ENCODE assay signal across 31 mouse cellular contexts in the genomic region with DNA sequence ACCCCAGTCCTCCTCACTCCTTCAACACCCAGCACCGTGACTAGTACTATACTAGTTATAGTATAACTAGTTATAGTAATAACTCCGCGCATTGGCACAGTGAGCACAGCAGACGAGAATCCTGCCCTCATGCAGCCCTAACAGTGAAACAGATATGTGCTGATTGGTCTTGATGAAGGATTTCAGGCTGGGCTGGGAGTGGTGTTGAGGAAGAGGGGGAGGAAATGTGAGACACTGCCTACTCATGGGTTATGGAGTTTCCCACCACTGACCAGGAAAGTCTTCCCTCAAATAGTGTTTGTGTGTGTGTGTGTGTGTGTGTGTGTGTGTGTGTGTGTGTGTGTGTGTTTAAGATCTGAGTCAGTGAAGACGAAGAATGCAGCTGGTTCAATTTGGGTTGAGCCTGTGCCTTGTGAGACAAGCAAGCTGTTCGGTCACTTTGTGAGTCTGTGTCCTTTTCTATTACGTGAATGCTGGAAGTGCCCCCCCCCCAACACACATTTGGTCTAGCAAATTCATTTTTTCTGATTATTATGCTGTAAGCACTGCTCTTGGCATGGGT.
DNase-seq lines count a peak whose midpoint lies in the region; ATAC-seq and TF ChIP-seq lines count a peak whose summit lies in the region.
"Had no signal": no experiment of that assay in that cellular context is flagged by ENCODE, and none has a peak within 500 bp of the region (broad histone marks: within the 10 kb centered on the region; RNA-seq: fewer than 3 reads in every experiment).

No protein-coding gene starts in this region.

- no peak for TF ChIP-seq POLR2A in kidney, adult 2 months (IDR thresholded peaks at IDR 0.05; ENCODE audit: low read depth, low read length)

- TF ChIP-seq CTCF in kidney, postnatal 0 days (IDR thresholded peaks at IDR 0.05; ENCODE audit: low read depth), result no peak
- no peak for TF ChIP-seq CTCF in kidney, adult 2 months (conservative IDR thresholded peaks at IDR 0.05; ENCODE audit: insufficient read depth, insufficient read length, low read depth, low read length)
- no peak for TF ChIP-seq CTCF in lung, postnatal 0 days (IDR thresholded peaks at IDR 0.05)

- H3K36me3 ChIP-seq in heart, embryonic 10.5 days, result no peaks in the 10 kb centered on the region
- H3K36me3 ChIP-seq in kidney, postnatal 0 days (ENCODE audit: insufficient read depth, low read length), result no peaks in the 10 kb centered on the region
- no peaks in the 10 kb centered on the region for H3K36me3 ChIP-seq in kidney, adult 2 months (ENCODE audit: control insufficient read depth, insufficient read depth, low read length)
- no peaks in the 10 kb centered on the region for H3K36me3 ChIP-seq in lung, postnatal 0 days (ENCODE audit: insufficient read depth, low read length)
- H3K36me3 ChIP-seq: embryonic facial prominence, embryonic 13.5 days; forebrain, embryonic 10.5 days; forebrain, embryonic 15.5 days; heart, embryonic 13.5 days; hindbrain, embryonic 10.5 days; hindbrain, embryonic 15.5 days; limb, embryonic 10.5 days; limb, embryonic 15.5 days; midbrain, embryonic 10.5 days; neural tube, embryonic 12.5 days had no signal

- 84% methylated on average over 7 of the region's 7 CpGs for WGBS in heart, embryonic 10.5 days
- WGBS in kidney, postnatal 0 days, result 51% methylated on average over 7 of the region's 7 CpGs
- 52% methylated on average over 7 of the region's 7 CpGs for WGBS in kidney, adult 2 months
- 73% methylated on average over 7 of the region's 7 CpGs for WGBS in lung, postnatal 0 days

- no peak overlapping the region for H3K9ac ChIP-seq in kidney, postnatal 0 days (ENCODE audit: low read depth, low read length)
- no peak overlapping the region for H3K9ac ChIP-seq in lung, postnatal 0 days (replicated peaks; ENCODE audit: low read depth)
- H3K9ac ChIP-seq: embryonic facial prominence, embryonic 13.5 days; forebrain, embryonic 15.5 days; heart, embryonic 13.5 days; hindbrain, embryonic 15.5 days; limb, embryonic 15.5 days; neural tube, embryonic 12.5 days had no signal

- no peaks in the 10 kb centered on the region for H3K9me3 ChIP-seq in heart, embryonic 10.5 days
- no peaks in the 10 kb centered on the region for H3K9me3 ChIP-seq in kidney, postnatal 0 days (replicated peaks; ENCODE audit: low read length)
- H3K9me3 ChIP-seq in lung, postnatal 0 days (ENCODE audit: low read length), result no peaks in the 10 kb centered on the region
- H3K9me3 ChIP-seq: embryonic facial prominence, embryonic 13.5 days; forebrain, embryonic 10.5 days; forebrain, embryonic 15.5 days; heart, embryonic 13.5 days; hindbrain, embryonic 10.5 days; hindbrain, embryonic 15.5 days; limb, embryonic 10.5 days; limb, embryonic 15.5 days; midbrain, embryonic 10.5 days; neural tube, embryonic 12.5 days had no signal

- peaks cover 13% of the 10 kb centered on the region for H3K27me3 ChIP-seq in heart, embryonic 10.5 days (ENCODE audit: insufficient read depth, poor library complexity, severe bottlenecking)
- H3K27me3 ChIP-seq in kidney, postnatal 0 days (ENCODE audit: insufficient read depth, low read length), result no peaks in the 10 kb centered on the region
- no peaks in the 10 kb centered on the region for H3K27me3 ChIP-seq in kidney, adult 2 months (replicated peaks; ENCODE audit: control insufficient read depth, insufficient read depth, low read length)
- no peaks in the 10 kb centered on the region for H3K27me3 ChIP-seq in lung, postnatal 0 days (replicated peaks; ENCODE audit: insufficient read depth, low read length)
- H3K27me3 ChIP-seq: CH12.LX; forebrain, embryonic 15.5 days; hindbrain, embryonic 15.5 days; limb, embryonic 15.5 days; neural tube, embryonic 12.5 days had no signal

- peaks cover 13% of the 10 kb centered on the region; the same call in 1 of the 2 replicates for H3K4me1 ChIP-seq in heart, embryonic 10.5 days
- H3K4me1 ChIP-seq in kidney, postnatal 0 days (replicated peaks; ENCODE audit: insufficient read depth, low read length), result no peaks in the 10 kb centered on the region
- H3K4me1 ChIP-seq in kidney, adult 2 months (ENCODE audit: control insufficient read depth, insufficient read depth, low read length), result peaks cover 3% of the 10 kb centered on the region; the same call in 1 of the 2 replicates
- no peaks in the 10 kb centered on the region for H3K4me1 ChIP-seq in lung, postnatal 0 days (ENCODE audit: insufficient read depth, low read depth, low read length)
- H3K4me1 ChIP-seq: limb, embryonic 15.5 days; neural tube, embryonic 12.5 days had no signal

- no peak overlapping the region for H3K4me2 ChIP-seq in kidney, postnatal 0 days (ENCODE audit: low read length)
- no peak overlapping the region for H3K4me2 ChIP-seq in lung, postnatal 0 days (replicated peaks; ENCODE audit: low read depth, low read length)
- H3K4me2 ChIP-seq: forebrain, embryonic 15.5 days; limb, embryonic 15.5 days had no signal

- peak; percentile 61 for DNase-seq in heart, adult 11 months
- no peak for DNase-seq in heart, embryonic 10.5 days (ENCODE audit: low spot score)
- DNase-seq in kidney, postnatal 0 days (ENCODE audit: low spot score), result peak; percentile 75
- DNase-seq in kidney, adult 2 months, result no peak
- peak; percentile 36 for DNase-seq in lung, postnatal 0 days (ENCODE audit: low spot score)
- DNase-seq in lung, adult 18-20 months, result no peak
- no peak for DNase-seq in layer of hippocampus, postnatal 10 days (ENCODE audit: low spot score in 2 of 2)
- DNase-seq: adrenal gland, adult 2 months; adrenal gland, postnatal 36 days; cerebellum, adult 18-20 months; cerebellum, postnatal 10 days; gastrocnemius, adult 2 months; gastrocnemius, postnatal 36 days; heart, adult 2 months; heart, postnatal 10 days; right cerebral cortex, postnatal 4 days had no signal

- no peak overlapping the region for H3K27ac ChIP-seq in heart, embryonic 10.5 days
- H3K27ac ChIP-seq in kidney, postnatal 0 days, result no peak overlapping the region
- H3K27ac ChIP-seq in kidney, adult 2 months (ENCODE audit: insufficient read depth, low read depth, low read length), result no peak overlapping the region
- no peak overlapping the region for H3K27ac ChIP-seq in lung, postnatal 0 days (ENCODE audit: low read length)
- H3K27ac ChIP-seq: embryonic facial prominence, embryonic 13.5 days; forebrain, embryonic 10.5 days; forebrain, embryonic 15.5 days; gastrocnemius, adult 2 months; heart, adult 2 months; heart, embryonic 13.5 days; hindbrain, embryonic 10.5 days; hindbrain, embryonic 15.5 days; limb, embryonic 10.5 days; limb, embryonic 15.5 days; midbrain, embryonic 10.5 days; neural tube, embryonic 12.5 days had no signal

- TF ChIP-seq EP300 in lung, postnatal 0 days (IDR thresholded peaks at IDR 0.05), result no peak

- ATAC-seq in kidney, postnatal 0 days (replicated peaks; ENCODE audit: low FRiP score, low read depth), result peak; percentile 77; the same call in 1 of the 2 replicates
- ATAC-seq in lung, postnatal 0 days, result peak; percentile 37; the same call in 1 of the 2 replicates
- 0 out of 2 replicates have a peak, but pooled peaks have one; percentile 6 for ATAC-seq in megakaryocyte, adult 5-6 weeks (ENCODE audit: poor library complexity, severe bottlenecking)
- ATAC-seq: activated CD4-positive, CD25-positive, alpha-beta regulatory T cell, adult 4 months; forebrain, embryonic 15.5 days; inflammation-experienced regulatory T-cells, adult 6 months had no signal

- H3K4me3 ChIP-seq in heart, embryonic 10.5 days, result no peak overlapping the region
- no peak overlapping the region for H3K4me3 ChIP-seq in kidney, postnatal 0 days (replicated peaks; ENCODE audit: low read depth, low read length)
- no peak overlapping the region for H3K4me3 ChIP-seq in kidney, adult 2 months (ENCODE audit: insufficient read depth, low read depth, low read length)
- H3K4me3 ChIP-seq in lung, postnatal 0 days (ENCODE audit: low read depth, low read length), result no peak overlapping the region
- H3K4me3 ChIP-seq: embryonic facial prominence, embryonic 13.5 days; forebrain, embryonic 10.5 days; forebrain, embryonic 15.5 days; gastrocnemius, adult 2 months; heart, adult 2 months; heart, embryonic 13.5 days; hindbrain, embryonic 10.5 days; hindbrain, embryonic 15.5 days; limb, embryonic 10.5 days; limb, embryonic 15.5 days; midbrain, embryonic 10.5 days; myocyte; neural tube, embryonic 12.5 days had no signal

Comparison
In these comparisons a context has a peak if more than half of its experiments do, and no peak if none do; other contexts are left out.
1. DNase-seq: peak in heart, adult 11 months (single experiment), kidney, postnatal 0 days (single experiment) and lung, postnatal 0 days (single experiment); none in heart, embryonic 10.5 days (single experiment), kidney, adult 2 months (single experiment), lung, adult 18-20 months (0 of 2) and layer of hippocampus, postnatal 10 days (0 of 2).
2. ATAC-seq: peak in every context shown above with its lines; median percentile 77 in kidney, postnatal 0 days; 37 in lung, postnatal 0 days; 6 in megakaryocyte, adult 5-6 weeks.